Mouse (Mus musculus): ENCODE results near the gene Zbtb43. TPM values are rescaled to one million over a fixed set of nuclear protein-coding genes. Genes with fewer than 3 reads are reported as not detected.

Gene Zbtb43
- polyA plus RNA-seq, 1 experiment from 2014 or later: 13.9 TPM

- Histone ChIP-seq H3K9ac (ENCODE audit: low read depth, low read length) (no peak overlapping the region), H3K4me1 (replicated peaks; ENCODE audit: insufficient read depth, low read length) (no peaks in the 10 kb centered on the region), H3K4me2 (ENCODE audit: low read length) (no peak overlapping the region), H3K4me3 (replicated peaks; ENCODE audit: low read depth, low read length) (no peak overlapping the region), H3K36me3 (ENCODE audit: insufficient read depth, low read length) (no peaks in the 10 kb centered on the region), H3K27ac (no peak overlapping the region), H3K27me3 (ENCODE audit: insufficient read depth, low read length) (no peaks in the 10 kb centered on the region; the same call in 1 of the 2 replicates), H3K9me3 (replicated peaks; ENCODE audit: low read length) (no peaks in the 10 kb centered on the region)
- WGBS: 60% methylated on average over 4 of the region's 4 CpGs
- ATAC-seq (replicated peaks; ENCODE audit: low FRiP score, low read depth) (no peak), DNase-seq (ENCODE audit: low spot score) (no peak)
- no peak for TF ChIP-seq CTCF (IDR thresholded peaks at IDR 0.05; ENCODE audit: low read depth)
Measured at GRCm38 (mm10) chr2:33442701-33443100, 25.7 kb downstream of the Zbtb43 start.

- H3K9ac ChIP-seq (ENCODE audit: low read depth, low read length): no peak overlapping the region
- no peak overlapping the region for H3K4me3 ChIP-seq (replicated peaks; ENCODE audit: low read depth, low read length)
- H3K36me3 ChIP-seq (ENCODE audit: insufficient read depth, low read length): no peaks in the 10 kb centered on the region
- H3K9me3 ChIP-seq (replicated peaks; ENCODE audit: low read length): no peaks in the 10 kb centered on the region
- no peak for TF ChIP-seq CTCF (IDR thresholded peaks at IDR 0.05; ENCODE audit: low read depth)
- H3K4me1 ChIP-seq (replicated peaks; ENCODE audit: insufficient read depth, low read length): peaks cover 6% of the 10 kb centered on the region; the same call in 1 of the 2 replicates
- DNase-seq (ENCODE audit: low spot score) (no peak), ATAC-seq (replicated peaks; ENCODE audit: low FRiP score, low read depth) (no peak)
- H3K27ac ChIP-seq: no peak overlapping the region
- H3K27me3 ChIP-seq (ENCODE audit: insufficient read depth, low read length): no peaks in the 10 kb centered on the region; the same call in 1 of the 2 replicates
- no peak overlapping the region for H3K4me2 ChIP-seq (ENCODE audit: low read length)
- 33% methylated on average over 4 of the region's 4 CpGs for WGBS
Measured at GRCm38 (mm10) chr2:33440893-33441292, 27.5 kb downstream of the Zbtb43 start.

DNA sequence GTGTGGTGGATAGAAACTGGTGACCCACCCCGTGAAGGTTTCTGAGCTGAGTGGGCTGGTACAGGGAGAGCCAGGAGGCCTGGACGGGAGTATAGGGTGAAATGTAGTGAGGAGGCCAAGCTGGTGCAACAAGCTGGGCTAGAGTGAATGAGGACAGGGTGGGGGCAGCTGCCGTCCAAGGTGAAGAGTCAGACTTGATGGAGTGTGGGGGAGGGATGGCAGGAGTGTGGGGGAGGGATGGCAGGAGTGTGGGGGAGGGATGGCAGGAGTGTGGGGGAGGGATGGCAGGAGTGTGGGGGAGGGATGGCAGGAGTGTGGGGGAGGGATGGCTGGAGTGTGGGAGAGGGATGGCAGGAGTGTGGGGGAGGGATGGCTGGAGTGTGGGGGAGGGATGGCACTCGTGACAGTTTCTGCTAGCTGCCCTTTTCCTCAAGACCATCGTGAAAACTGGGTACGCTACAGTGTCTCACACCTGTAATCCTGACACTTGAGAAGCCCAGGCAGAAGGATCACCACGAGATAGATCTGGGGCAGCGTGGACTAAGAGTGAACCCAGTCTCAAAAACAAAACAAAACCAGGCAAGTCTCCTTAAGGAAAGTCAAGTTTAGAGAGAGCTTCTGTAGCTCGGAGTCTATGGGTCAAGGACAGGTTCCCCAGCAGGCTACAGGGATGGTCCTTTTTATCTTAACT is 28.2 kb downstream of the Zbtb43 start:
- peak; percentile 44; the same call in 1 of the 2 replicates for ATAC-seq (replicated peaks; ENCODE audit: low FRiP score, low read depth)
- Histone ChIP-seq H3K4me2 (ENCODE audit: low read length) (peak overlapping the region; percentile 11; the same call in 1 of the 2 replicates), H3K4me3 (replicated peaks; ENCODE audit: low read depth, low read length) (no peak overlapping the region)

DNA sequence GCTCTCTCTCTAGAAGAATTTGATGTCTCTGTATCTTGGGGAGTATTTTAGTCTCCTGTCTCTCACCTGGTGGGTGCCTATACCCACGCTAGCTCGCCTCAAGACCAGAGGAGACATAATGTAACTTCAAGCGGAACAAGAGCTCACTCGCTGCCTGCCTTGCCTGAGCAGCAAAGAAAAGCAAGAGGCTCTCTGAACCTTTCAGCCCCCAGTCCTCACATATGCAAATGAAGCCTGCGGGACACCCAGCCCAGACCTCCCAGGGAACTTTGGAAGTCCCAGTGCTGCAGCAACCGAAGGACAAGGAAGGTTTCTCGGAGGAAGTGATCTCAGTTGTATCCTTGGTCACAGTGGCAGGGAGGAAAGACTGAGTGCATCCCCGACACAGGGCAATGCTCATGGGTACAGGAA is 28.9 kb downstream of the Zbtb43 start:
- WGBS: 13% methylated on average over 8 of the region's 8 CpGs
- ATAC-seq (replicated peaks; ENCODE audit: low FRiP score, low read depth) (peak; percentile 6; the same call in 1 of the 2 replicates), DNase-seq (ENCODE audit: low spot score) (no peak)
- H3K27ac ChIP-seq: peak overlapping the region; percentile 25; the same call in 1 of the 2 replicates
- H3K27me3 ChIP-seq (ENCODE audit: insufficient read depth, low read length): no peaks in the 10 kb centered on the region; the same call in 1 of the 2 replicates
- H3K9ac ChIP-seq (ENCODE audit: low read depth, low read length): no peak overlapping the region
- no peaks in the 10 kb centered on the region for H3K36me3 ChIP-seq (ENCODE audit: insufficient read depth, low read length)
- peaks cover 9% of the 10 kb centered on the region; the same call in 1 of the 2 replicates for H3K4me1 ChIP-seq (replicated peaks; ENCODE audit: insufficient read depth, low read length)
- no peak for TF ChIP-seq CTCF (IDR thresholded peaks at IDR 0.05; ENCODE audit: low read depth)
- peak overlapping the region; percentile 11; the same call in 1 of the 2 replicates for H3K4me2 ChIP-seq (ENCODE audit: low read length)
- H3K4me3 ChIP-seq (replicated peaks; ENCODE audit: low read depth, low read length): no peak overlapping the region
- H3K9me3 ChIP-seq (replicated peaks; ENCODE audit: low read length): no peaks in the 10 kb centered on the region

More for the DNA sequence above, 28.2 kb downstream of the Zbtb43 start:
- Histone ChIP-seq H3K9me3 (replicated peaks; ENCODE audit: low read length) (no peaks in the 10 kb centered on the region), H3K36me3 (ENCODE audit: insufficient read depth, low read length) (no peaks in the 10 kb centered on the region), H3K4me1 (replicated peaks; ENCODE audit: insufficient read depth, low read length) (peaks cover 9% of the 10 kb centered on the region; the same call in 1 of the 2 replicates), H3K27ac (peak overlapping the region; percentile 25; the same call in 1 of the 2 replicates), H3K27me3 (ENCODE audit: insufficient read depth, low read length) (no peaks in the 10 kb centered on the region; the same call in 1 of the 2 replicates), H3K9ac (ENCODE audit: low read depth, low read length) (no peak overlapping the region)
- WGBS: 18% methylated on average over 9 of the region's 9 CpGs
- TF ChIP-seq CTCF (IDR thresholded peaks at IDR 0.05; ENCODE audit: low read depth): no peak
- DNase-seq (ENCODE audit: low spot score): peak; percentile 40

DNA sequence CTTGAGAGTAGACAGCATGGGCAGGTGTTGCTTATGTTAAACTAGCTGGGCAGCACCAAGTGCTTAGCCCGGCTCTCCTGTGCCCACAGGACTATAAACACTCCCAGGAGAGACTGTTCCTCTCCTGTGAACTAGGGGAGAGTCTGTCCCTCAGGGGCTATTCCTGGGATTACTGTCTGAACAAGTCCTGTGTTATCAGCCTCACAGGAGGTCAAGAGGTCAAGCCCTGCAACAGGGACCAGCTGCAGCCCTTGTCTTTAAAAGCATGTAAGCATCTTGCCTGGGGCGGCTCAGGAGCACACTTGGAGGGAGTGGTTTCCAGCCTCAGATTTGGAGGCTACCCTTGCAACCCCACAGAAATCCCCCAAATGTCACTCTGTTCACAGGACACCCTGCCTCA is 30.0 kb downstream of the Zbtb43 start:
- no peaks in the 10 kb centered on the region for H3K36me3 ChIP-seq (ENCODE audit: insufficient read depth, low read length)
- no peak overlapping the region for H3K4me3 ChIP-seq (replicated peaks; ENCODE audit: low read depth, low read length)
- TF ChIP-seq CTCF (IDR thresholded peaks at IDR 0.05; ENCODE audit: low read depth): no peak
- no peak overlapping the region for H3K9ac ChIP-seq (ENCODE audit: low read depth, low read length)
- H3K4me1 ChIP-seq (replicated peaks; ENCODE audit: insufficient read depth, low read length): peaks cover 9% of the 10 kb centered on the region; the same call in 1 of the 2 replicates
- no peak overlapping the region for H3K27ac ChIP-seq
- no peak overlapping the region for H3K4me2 ChIP-seq (ENCODE audit: low read length)
- WGBS: 52% methylated on average over 2 of the region's 2 CpGs
- H3K9me3 ChIP-seq (replicated peaks; ENCODE audit: low read length): no peaks in the 10 kb centered on the region
- ATAC-seq (replicated peaks; ENCODE audit: low FRiP score, low read depth) (no peak), DNase-seq (ENCODE audit: low spot score) (no peak)
- H3K27me3 ChIP-seq (ENCODE audit: insufficient read depth, low read length): no peaks in the 10 kb centered on the region; the same call in 1 of the 2 replicates

- Histone ChIP-seq H3K27me3 (ENCODE audit: insufficient read depth, low read length) (no peaks in the 10 kb centered on the region; the same call in 1 of the 2 replicates), H3K27ac (no peak overlapping the region), H3K4me3 (replicated peaks; ENCODE audit: low read depth, low read length) (no peak overlapping the region), H3K4me1 (replicated peaks; ENCODE audit: insufficient read depth, low read length) (peaks cover 9% of the 10 kb centered on the region; the same call in 1 of the 2 replicates), H3K9ac (ENCODE audit: low read depth, low read length) (no peak overlapping the region), H3K9me3 (replicated peaks; ENCODE audit: low read length) (no peaks in the 10 kb centered on the region), H3K36me3 (ENCODE audit: insufficient read depth, low read length) (no peaks in the 10 kb centered on the region), H3K4me2 (ENCODE audit: low read length) (no peak overlapping the region)
- DNase-seq (ENCODE audit: low spot score): no peak
- ATAC-seq (replicated peaks; ENCODE audit: low FRiP score, low read depth): no peak
- TF ChIP-seq CTCF (IDR thresholded peaks at IDR 0.05; ENCODE audit: low read depth): no peak
- WGBS: 57% methylated on average over 11 of the region's 11 CpGs
Measured at GRCm38 (mm10) chr2:33437184-33437583, 31.2 kb downstream of the Zbtb43 start.

Data from kidney, postnatal 0 days (tissue).